Mouse (Mus musculus) heart, adult 2 months (tissue): ENCODE results near the gene Coq8a. TPM values are rescaled to one million over a fixed set of nuclear protein-coding genes. Genes with fewer than 3 reads are reported as not detected.

Experiments used
- DNase-seq, 2 experiments: peaks; one replicate each; pipeline ENCODE4 v3.0.0; 2021
- H3K27ac ChIP-seq: fragments of 200-600 bp; 2 replicates; pipeline ENCODE4 v1.8.1; 2022
- H3K27me3 ChIP-seq: fragments of 200-500 bp; 2 replicates; pipeline ENCODE4 v1.6.1; 2012; ENCODE audit warnings: mild to moderate bottlenecking, low read length, inconsistent platforms, mixed read lengths; ENCODE audit not compliant: control insufficient read depth, insufficient read depth
- H3K36me3 ChIP-seq: fragments of 200-500 bp; 2 replicates; pipeline ENCODE4 v1.6.1; 2012; ENCODE audit warnings: low read length, inconsistent platforms; ENCODE audit not compliant: control insufficient read depth, insufficient read depth
- H3K4me1 ChIP-seq: fragments of 200-500 bp; 2 replicates; pipeline ENCODE4 v1.6.1; 2011; ENCODE audit warnings: low read length; ENCODE audit not compliant: control insufficient read depth, insufficient read depth
- H3K4me3 ChIP-seq: fragments of 200-600 bp; 2 replicates; pipeline ENCODE4 v1.8.1; 2022
- H3K79me2 ChIP-seq: fragments of 200-500 bp; replicated peaks from 2 replicates; pipeline ENCODE4 v1.6.1; 2012; ENCODE audit warnings: mild to moderate bottlenecking, inconsistent platforms, low read length, moderate library complexity, mixed read lengths; ENCODE audit not compliant: control insufficient read depth, insufficient read depth
- H3K9ac ChIP-seq: fragments of 200-500 bp; 2 replicates; pipeline ENCODE4 v1.6.1; 2012; ENCODE audit warnings: low read depth, mild to moderate bottlenecking, control low read depth, inconsistent platforms, low read length, mixed read lengths
- CTCF ChIP-seq: fragments of 200-600 bp; IDR thresholded peaks from 2 replicates; pipeline ENCODE4 v1.8.1; 2022; ENCODE audit warnings: antibody characterized with exemption, mild to moderate bottlenecking, moderate library complexity
- EP300 ChIP-seq: fragments of 200-500 bp; IDR thresholded peaks from 2 replicates; pipeline ENCODE4 v1.6.1; 2011; ENCODE audit warnings: low read depth, low read length, control low read depth; ENCODE audit not compliant: insufficient read depth
- POLR2A ChIP-seq: fragments of 200-500 bp; IDR thresholded peaks from 2 replicates; pipeline ENCODE4 v1.6.1; 2011; ENCODE audit warnings: mild to moderate bottlenecking, low read depth, low read length, control low read depth; ENCODE audit not compliant: insufficient read depth
- WGBS: fragments of 180-500 bp; shearing (Covaris S2); methylation state at CpG from one replicate; pipeline ENCODE4 v1.1.7; 2018; 5-methylcytosine and 5-hydroxymethylcytosine counted together
- intact Hi-C: fragments of 180-260 bp; cut with DNase I; formaldehyde crosslinking; loops from one replicate; pipeline ENCODE4 v1.15.1; 2025
- polyA plus RNA-seq: library from polyadenylated mRNA; depleted of rRNA; stranded (reverse); fragments of >200 nt; gene quantifications from 2 replicates; pipeline ENCODE4 v1.2.3, GENCODE M21; 2012
- total RNA-seq, 2 experiments: library from RNA; stranded (reverse); gene quantifications; 2 replicates each; pipeline ENCODE4 v1.2.3; 2021

The Coq8a gene
- total and polyA plus RNA-seq, 3 experiments: 468 to 919 (median 783) TPM

DNA sequence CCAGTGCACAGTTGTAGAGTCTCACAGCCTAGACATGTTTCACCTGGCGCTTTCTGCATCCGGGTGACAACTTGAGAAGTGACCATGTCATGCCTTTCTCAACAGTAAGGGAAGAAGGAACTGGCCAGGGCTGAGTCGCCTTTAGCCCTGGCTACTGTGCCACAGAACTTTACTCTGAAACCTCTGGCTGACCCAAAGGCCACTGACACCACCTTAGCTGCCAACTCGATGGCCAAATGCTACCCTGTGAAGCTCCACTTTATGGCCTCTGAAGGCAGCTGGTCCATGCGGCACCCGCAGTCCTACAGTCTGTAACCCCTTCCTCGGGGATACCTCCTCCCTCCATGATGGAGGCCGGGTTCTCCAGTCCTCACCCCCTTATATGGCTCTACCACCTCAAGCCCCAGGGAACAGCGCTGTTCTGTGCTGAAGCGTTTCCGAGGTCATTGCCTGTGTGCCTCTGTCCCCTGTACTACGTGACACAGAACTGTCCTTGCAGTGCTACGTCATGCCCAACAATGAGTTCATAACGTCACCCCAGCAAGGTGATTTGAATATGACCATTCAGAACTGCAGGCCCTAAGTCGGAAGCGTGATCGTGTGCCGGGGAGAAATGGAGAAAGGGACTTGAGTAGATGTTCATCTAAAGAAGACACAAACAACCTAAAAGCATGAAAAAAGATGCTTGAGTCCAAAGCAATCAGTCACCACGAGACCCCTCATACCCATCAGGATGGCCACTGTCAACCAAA is 21.6 kb upstream of the Coq8a start:
- 92% methylated on average over 19 of the region's 19 CpGs for WGBS
- intact Hi-C loops: no loop called here
- no peak for DNase-seq
- Histone ChIP-seq H3K27ac (no peak overlapping the region), H3K9ac (no peak overlapping the region), H3K4me3 (no peak overlapping the region), H3K4me1 (no peaks in the 10 kb centered on the region), H3K27me3 (no peaks in the 10 kb centered on the region), H3K36me3 (no peaks in the 10 kb centered on the region), H3K79me2 (no peaks in the 10 kb centered on the region)
- no peak for TF ChIP-seq EP300
- no peak for TF ChIP-seq POLR2A

DNA sequence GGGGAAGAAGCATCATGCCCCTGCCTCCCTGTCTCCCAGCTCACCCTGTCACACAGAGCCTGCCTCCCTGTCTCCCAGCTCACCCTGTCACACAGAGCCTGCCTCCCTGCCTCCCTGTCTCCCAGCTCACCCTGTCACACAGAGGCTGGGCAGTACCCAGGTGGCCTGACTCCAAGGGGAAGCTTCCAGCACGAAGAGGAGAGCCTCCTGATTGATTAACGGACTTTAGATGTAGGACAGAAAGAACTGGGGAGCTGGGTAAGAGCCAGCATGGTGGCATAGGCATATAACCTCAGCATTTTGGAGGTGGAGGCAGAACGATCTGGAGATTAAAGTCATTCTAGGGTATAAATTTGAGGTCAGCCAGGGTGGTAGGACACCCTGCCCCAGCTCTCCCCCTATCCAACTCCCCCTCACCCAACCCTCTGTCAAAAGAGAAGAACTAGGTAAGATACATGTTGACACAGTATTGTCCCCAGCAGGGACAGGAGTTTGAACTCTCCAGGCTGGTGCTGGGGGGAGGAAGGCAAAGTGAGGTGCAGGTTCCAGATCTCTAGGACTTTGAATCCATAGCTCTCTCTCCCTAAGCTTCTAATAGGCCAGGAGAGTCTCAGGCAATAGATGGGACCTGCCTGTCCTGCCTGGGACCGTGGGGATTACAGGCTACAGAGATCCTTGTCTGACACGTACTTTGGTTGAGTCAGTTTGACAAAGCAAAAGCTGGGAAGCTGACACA is 17.3 kb upstream of the Coq8a start:
- DNase-seq: no peak
- Histone ChIP-seq H3K79me2 (no peaks in the 10 kb centered on the region), H3K9ac (no peak overlapping the region), H3K36me3 (no peaks in the 10 kb centered on the region), H3K27ac (no peak overlapping the region), H3K27me3 (no peaks in the 10 kb centered on the region), H3K4me3 (no peak overlapping the region), H3K4me1 (no peaks in the 10 kb centered on the region)
- TF ChIP-seq EP300: no peak
- TF ChIP-seq CTCF: no peak
- no peak for TF ChIP-seq POLR2A
- 56% methylated on average over 5 of the region's 5 CpGs for WGBS
- intact Hi-C loops: loop anchor here (10.0 kb wide), 1 partner anchor 212 kb away; no protein-coding TSS in a partner anchor

DNA sequence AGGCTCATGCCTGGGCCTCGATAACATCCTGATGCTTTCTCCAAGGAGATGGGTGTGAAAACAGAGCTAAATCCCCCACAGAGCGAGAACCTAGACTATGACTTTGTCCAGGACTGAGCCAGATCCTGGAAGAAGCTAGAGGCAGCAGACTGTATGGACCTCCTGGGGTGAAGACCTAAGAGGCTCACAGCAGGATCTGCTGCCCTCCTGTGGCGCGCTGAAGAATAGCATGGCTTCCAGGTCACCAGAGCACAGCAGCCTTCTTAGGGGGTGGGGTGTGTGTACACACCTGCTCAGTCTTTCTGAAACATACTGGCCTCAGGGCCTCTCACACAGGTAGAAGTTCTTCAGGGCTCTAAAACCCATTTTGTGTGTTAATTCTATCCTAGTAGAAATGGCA is 15.6 kb upstream of the Coq8a start:
- no peaks in the 10 kb centered on the region for H3K27me3 ChIP-seq
- intact Hi-C loops: loop anchor here (1.0 to 10.0 kb wide), 2 partner anchors 40 to 210 kb away; no protein-coding TSS in a partner anchor
- TF ChIP-seq CTCF: no peak; the same call in 1 of the 2 replicates
- TF ChIP-seq EP300: peak; percentile 92
- H3K79me2 ChIP-seq: no peaks in the 10 kb centered on the region
- no peak overlapping the region for H3K9ac ChIP-seq
- 14% methylated on average over 4 of the region's 4 CpGs for WGBS
- DNase-seq: peak; percentile 71 to 77
- H3K36me3 ChIP-seq: no peaks in the 10 kb centered on the region
- no peaks in the 10 kb centered on the region; the same call in 1 of the 2 replicates for H3K4me1 ChIP-seq
- no peak overlapping the region for H3K4me3 ChIP-seq
- H3K27ac ChIP-seq: no peak overlapping the region

DNA sequence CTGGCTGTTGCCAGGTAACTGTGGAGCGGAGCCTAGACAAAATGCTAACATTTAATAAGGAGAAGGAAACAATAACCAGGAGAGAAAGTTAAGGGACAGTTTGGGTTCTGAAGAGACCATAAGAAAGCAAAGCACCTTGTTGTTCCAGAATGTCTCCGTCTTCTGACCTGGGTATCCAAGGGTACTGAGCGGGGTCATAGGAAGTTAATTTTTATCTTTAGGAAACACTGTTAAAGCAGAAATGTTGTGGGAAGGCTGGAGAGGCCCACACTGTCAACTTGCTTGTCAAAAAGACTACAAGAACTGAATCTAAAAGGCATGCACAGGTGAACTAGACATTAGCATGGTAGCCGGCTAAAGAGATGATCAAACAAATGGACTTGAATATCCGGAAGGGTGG is 13.5 kb upstream of the Coq8a start:
- TF ChIP-seq CTCF (no peak), POLR2A (no peak), EP300 (no peak)
- 83% methylated on average over 5 of the region's 5 CpGs for WGBS

DNA sequence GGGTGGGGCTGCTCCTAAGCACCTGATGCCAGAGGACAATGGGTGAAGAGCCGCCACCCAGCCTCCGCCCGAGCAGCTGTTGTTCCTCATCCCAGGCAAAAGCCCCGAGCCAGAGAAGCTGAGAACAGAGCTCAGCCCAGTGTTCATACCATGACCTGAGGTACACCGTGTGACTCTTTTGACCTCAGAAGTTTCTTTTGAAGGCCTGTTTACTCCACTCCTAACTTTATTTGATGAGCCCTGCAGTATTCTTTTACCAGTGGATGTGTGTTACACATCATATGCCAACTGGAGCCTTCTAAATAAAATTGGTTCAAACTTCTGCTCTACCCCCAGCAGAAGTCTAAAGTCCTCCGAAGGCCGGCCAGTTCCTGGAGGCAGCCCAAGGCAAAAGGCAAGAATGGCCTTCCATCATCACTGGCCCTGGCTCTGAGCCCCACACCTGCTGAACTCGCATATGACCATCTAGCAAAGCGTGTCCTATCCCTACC is 11.4 kb upstream of the Coq8a start:
- Histone ChIP-seq H3K4me3 (no peak overlapping the region), H3K4me1 (no peaks in the 10 kb centered on the region; the same call in 1 of the 2 replicates), H3K27me3 (no peaks in the 10 kb centered on the region), H3K79me2 (no peaks in the 10 kb centered on the region), H3K9ac (no peak overlapping the region), H3K36me3 (no peaks in the 10 kb centered on the region), H3K27ac (peak overlapping the region; percentile 92)
- TF ChIP-seq CTCF (no peak), POLR2A (no peak), EP300 (no peak)
- DNase-seq: no peak
- WGBS: 67% methylated on average over 9 of the region's 9 CpGs
- intact Hi-C loops: loop anchor here (5.0 to 10.0 kb wide), 3 partner anchors 206 to 364 kb away; no protein-coding TSS in a partner anchor

More for the DNA sequence above, 13.5 kb upstream of the Coq8a start:
- Histone ChIP-seq H3K27me3 (no peaks in the 10 kb centered on the region), H3K4me3 (no peak overlapping the region), H3K4me1 (no peaks in the 10 kb centered on the region; the same call in 1 of the 2 replicates), H3K79me2 (no peaks in the 10 kb centered on the region), H3K36me3 (no peaks in the 10 kb centered on the region), H3K27ac (no peak overlapping the region), H3K9ac (no peak overlapping the region)
- DNase-seq: no peak
- intact Hi-C loops: loop anchor here (5.0 to 10.0 kb wide), 3 partner anchors 208 to 366 kb away; no protein-coding TSS in a partner anchor
